Mouse (Mus musculus) embryonic facial prominence, embryonic 13.5 days (tissue): ENCODE measurements around the gene Gli1. TPM values are rescaled to one million over a fixed set of nuclear protein-coding genes. Genes with fewer than 3 reads are reported as not detected.
"Not testable (repeated sequence)": the region's sequence is repeated elsewhere in the genome, so short reads cannot be mapped to it uniquely, and the experiment has no call there.

ENCODE experiments used
- ATAC-seq: fragments of 200-750 bp; cut with Nextera tagmentation; 2 replicates; pipeline ENCODE4 v1.8.0; 2017; ENCODE audit warnings: low read depth; ENCODE audit not compliant: insufficient number of reproducible peaks, insufficient read depth, low FRiP score, low TSS enrichment
- H3K27ac ChIP-seq: fragments of 300-500 bp; sonication (generic); 2 replicates; pipeline ENCODE4 v1.5.1; 2015; ENCODE audit warnings: moderate library complexity, mild to moderate bottlenecking, inconsistent platforms
- H3K27me3 ChIP-seq: fragments of 300-500 bp; sonication (generic); 2 replicates; pipeline ENCODE4 v1.6.1; 2015; ENCODE audit warnings: mild to moderate bottlenecking, inconsistent platforms
- H3K36me3 ChIP-seq: fragments of 300-500 bp; sonication (generic); 2 replicates; pipeline ENCODE4 v1.6.1; 2015; ENCODE audit warnings: mild to moderate bottlenecking, inconsistent platforms
- H3K4me1 ChIP-seq: fragments of 300-500 bp; sonication (generic); 2 replicates; pipeline ENCODE4 v1.6.1; 2015; ENCODE audit warnings: inconsistent platforms
- H3K4me2 ChIP-seq: fragments of 300-500 bp; sonication (generic); 2 replicates; pipeline ENCODE4 v1.6.1; 2015; ENCODE audit warnings: moderate library complexity, mild to moderate bottlenecking, inconsistent platforms
- H3K4me3 ChIP-seq: fragments of 300-500 bp; sonication (generic); 2 replicates; pipeline ENCODE4 v1.5.1; 2015; ENCODE audit warnings: mild to moderate bottlenecking, inconsistent platforms
- H3K9ac ChIP-seq: fragments of 300-500 bp; sonication (generic); 2 replicates; pipeline ENCODE4 v1.6.1; 2015; ENCODE audit warnings: mild to moderate bottlenecking, inconsistent platforms
- H3K9me3 ChIP-seq: fragments of 300-500 bp; sonication (generic); 2 replicates; pipeline ENCODE4 v1.6.1; 2016; ENCODE audit warnings: inconsistent platforms
- WGBS: fragments of 180-500 bp; shearing (Covaris S2); methylation state at CpG from one replicate; pipeline ENCODE4 v1.1.7; 2015; ENCODE audit warnings: mixed read lengths; 5-methylcytosine and 5-hydroxymethylcytosine counted together
- polyA plus RNA-seq: library from polyadenylated mRNA; unstranded; fragments of >200 nt; fragmentation: Nextera tagmentation; extraction: Ambion mirVana; gene quantifications from 2 replicates; pipeline ENCODE4 v1.2.1, GENCODE M21; 2015

Gli1 gene
- polyA plus RNA-seq, 1 experiment from 2014 or later: 19.8 TPM

- Histone ChIP-seq H3K36me3 (no peaks in the 10 kb centered on the region), H3K9ac (no peak overlapping the region), H3K4me1 (no peaks in the 10 kb centered on the region), H3K4me2 (no peak overlapping the region), H3K27me3 (peaks cover 22% of the 10 kb centered on the region; the same call in 1 of the 2 replicates), H3K9me3 (no peaks in the 10 kb centered on the region), H3K4me3 (no peak overlapping the region), H3K27ac (no peak overlapping the region)
- ATAC-seq: no peak
- 44% methylated on average over 4 of the region's 4 CpGs for WGBS
These were observed 23.8 kb downstream of the Gli1 start for GRCm38 (mm10) chr10:127318009-127318408.

- H3K4me3 ChIP-seq: no peak overlapping the region
- no peak overlapping the region for H3K9ac ChIP-seq
- no peaks in the 10 kb centered on the region for H3K36me3 ChIP-seq
- H3K9me3 ChIP-seq: no peaks in the 10 kb centered on the region
- H3K4me1 ChIP-seq: peaks cover 2% of the 10 kb centered on the region; the same call in 1 of the 2 replicates
- no peak for ATAC-seq
- WGBS: 77% methylated on average over 2 of the region's 2 CpGs
- H3K27ac ChIP-seq: no peak overlapping the region
- H3K4me2 ChIP-seq: no peak overlapping the region
- H3K27me3 ChIP-seq: peaks cover 15% of the 10 kb centered on the region; the same call in 1 of the 2 replicates
These were observed 24.5 kb downstream of the Gli1 start for GRCm38 (mm10) chr10:127317277-127317676.

- not testable (repeated sequence) for H3K4me3 ChIP-seq, H3K36me3 ChIP-seq, H3K27ac ChIP-seq, ATAC-seq, H3K27me3 ChIP-seq, H3K4me2 ChIP-seq, H3K9ac ChIP-seq, H3K9me3 ChIP-seq
- H3K4me1 ChIP-seq: peaks cover 12% of the 10 kb centered on the region
- WGBS: 85% methylated on average over 1 of the region's 1 CpGs
These were observed 26.8 kb downstream of the Gli1 start for GRCm38 (mm10) chr10:127314950-127315349.

- not testable (repeated sequence) for H3K27ac ChIP-seq, H3K4me3 ChIP-seq, H3K27me3 ChIP-seq, H3K36me3 ChIP-seq, H3K4me2 ChIP-seq, ATAC-seq, H3K9ac ChIP-seq, H3K9me3 ChIP-seq
- H3K4me1 ChIP-seq: peaks cover 12% of the 10 kb centered on the region
- 89% methylated on average over 5 of the region's 5 CpGs for WGBS
These were observed 28.3 kb downstream of the Gli1 start for GRCm38 (mm10) chr10:127313516-127313915.

- no peak for ATAC-seq
- no peaks in the 10 kb centered on the region for H3K27me3 ChIP-seq
- no peak overlapping the region for H3K27ac ChIP-seq
- H3K9me3 ChIP-seq: no peaks in the 10 kb centered on the region
- 81% methylated on average over 4 of the region's 4 CpGs for WGBS
- no peak overlapping the region for H3K4me3 ChIP-seq
- H3K9ac ChIP-seq: no peak overlapping the region
- H3K4me2 ChIP-seq: no peak overlapping the region
- peaks cover 12% of the 10 kb centered on the region for H3K4me1 ChIP-seq
- peaks cover 15% of the 10 kb centered on the region for H3K36me3 ChIP-seq
These were observed 28.9 kb downstream of the Gli1 start for GRCm38 (mm10) chr10:127312858-127313257.

GRCm38 (mm10) chr10:127312356-127312676 lies 29.5 kb downstream of the Gli1 start:
- WGBS: 2% methylated on average over 4 of the region's 4 CpGs

GRCm38 (mm10) chr10:127311476-127312355 lies 30.1 kb downstream of the Gli1 start, which contains the start of gene Mars:
Mars (minus strand) TSS chr10:127311786.
- ATAC-seq: peak; percentile 96
- Histone ChIP-seq H3K36me3 (peaks cover 26% of the 10 kb centered on the region), H3K4me3 (peak within 1 kb of the TSS; percentile 83), H3K9me3 (no peaks in the 10 kb centered on the region), H3K27ac (peak within 1 kb of the TSS; percentile 81), H3K27me3 (no peaks in the 10 kb centered on the region), H3K4me1 (peaks cover 12% of the 10 kb centered on the region), H3K9ac (peak within 1 kb of the TSS; percentile 88), H3K4me2 (peak within 1 kb of the TSS; percentile 81)
- under 1% methylated on average over 65 of the region's 65 CpGs for WGBS

More at GRCm38 (mm10) chr10:127312356-127312676, 29.5 kb downstream of the Gli1 start:
- no peak for ATAC-seq
- Histone ChIP-seq H3K9ac (peak overlapping the region; percentile 88), H3K4me2 (peak overlapping the region; percentile 81), H3K36me3 (peaks cover 20% of the 10 kb centered on the region), H3K27ac (peak overlapping the region; percentile 81), H3K9me3 (no peaks in the 10 kb centered on the region), H3K4me3 (peak overlapping the region; percentile 83), H3K4me1 (peaks cover 12% of the 10 kb centered on the region), H3K27me3 (no peaks in the 10 kb centered on the region)

GRCm38 (mm10) chr10:127310523-127311475 lies 31.0 kb downstream of the Gli1 start:
- no peaks in the 10 kb centered on the region for H3K9me3 ChIP-seq
- peak; percentile 30; the same call in 1 of the 2 replicates for ATAC-seq
- H3K27ac ChIP-seq: peak overlapping the region; percentile 81
- 35% methylated on average over 23 of the region's 23 CpGs for WGBS
- H3K4me1 ChIP-seq: peaks cover 12% of the 10 kb centered on the region
- H3K9ac ChIP-seq: peak overlapping the region; percentile 88
- H3K4me2 ChIP-seq: peak overlapping the region; percentile 81
- H3K36me3 ChIP-seq: peaks cover 36% of the 10 kb centered on the region
- no peaks in the 10 kb centered on the region for H3K27me3 ChIP-seq
- H3K4me3 ChIP-seq: peak overlapping the region; percentile 83

GRCm38 (mm10) chr10:127309167-127309566 lies 32.6 kb downstream of the Gli1 start:
- not testable (repeated sequence) for ATAC-seq, H3K4me3 ChIP-seq, H3K9me3 ChIP-seq, H3K9ac ChIP-seq, H3K27me3 ChIP-seq, H3K27ac ChIP-seq, H3K4me2 ChIP-seq
- Histone ChIP-seq H3K36me3 (peaks cover 52% of the 10 kb centered on the region), H3K4me1 (peaks cover 12% of the 10 kb centered on the region)
- WGBS: 86% methylated on average over 3 of the region's 3 CpGs

- Histone ChIP-seq H3K9ac (no peak overlapping the region), H3K4me1 (no peaks in the 10 kb centered on the region), H3K36me3 (peaks cover 97% of the 10 kb centered on the region), H3K9me3 (no peaks in the 10 kb centered on the region), H3K4me3 (no peak overlapping the region), H3K27ac (no peak overlapping the region), H3K27me3 (no peaks in the 10 kb centered on the region), H3K4me2 (no peak overlapping the region)
- WGBS: 91% methylated on average over 11 of the region's 11 CpGs
- no peak for ATAC-seq
These were observed 38.6 kb downstream of the Gli1 start for GRCm38 (mm10) chr10:127303136-127303535.

GRCm38 (mm10) chr10:127300361-127300760 lies 41.4 kb downstream of the Gli1 start:
- Histone ChIP-seq H3K4me1 (no peaks in the 10 kb centered on the region), H3K4me2 (no peak overlapping the region), H3K27me3 (no peaks in the 10 kb centered on the region), H3K36me3 (peaks cover 97% of the 10 kb centered on the region), H3K4me3 (no peak overlapping the region), H3K27ac (no peak overlapping the region), H3K9me3 (no peaks in the 10 kb centered on the region), H3K9ac (no peak overlapping the region)
- no peak for ATAC-seq
- WGBS: 92% methylated on average over 6 of the region's 6 CpGs
